Mouse (Mus musculus) frontal cortex, postnatal 36 days (tissue): ENCODE measurements around the gene Dbn1.
A peak's percentile ranks its signal among the peaks of the same experiment; 100 is the strongest.

Experiments used
- DNase-seq, 2 experiments: peaks; one replicate each; pipeline ENCODE4 v3.0.0; 2022; ENCODE audit warnings: low spot score in 2 of 2

Gene Dbn1

GRCm38 (mm10) chr13:55510668-55511491 is 23.0 kb upstream of the Dbn1 start:
- DNase-seq = no peak

GRCm38 (mm10) chr13:55510332-55510667 is 22.4 kb upstream of the Dbn1 start:
- DNase-seq = no peak

GRCm38 (mm10) chr13:55508531-55508930 is 20.6 kb upstream of the Dbn1 start:
- no peak for DNase-seq

GRCm38 (mm10) chr13:55507877-55508276 is 20.0 kb upstream of the Dbn1 start:
- no peak for DNase-seq

- no peak for DNase-seq
Measured at GRCm38 (mm10) chr13:55506697-55507096, 18.8 kb upstream of the Dbn1 start.

GRCm38 (mm10) chr13:55505810-55506209 is 17.9 kb upstream of the Dbn1 start:
- no peak for DNase-seq

GRCm38 (mm10) chr13:55504390-55504789 is 16.5 kb upstream of the Dbn1 start:
- no peak for DNase-seq

GRCm38 (mm10) chr13:55502405-55502804 is 14.5 kb upstream of the Dbn1 start:
- peak in 1 of 2 experiments; percentile 16 for DNase-seq

GRCm38 (mm10) chr13:55500575-55500974 is 12.7 kb upstream of the Dbn1 start:
- DNase-seq = no peak

GRCm38 (mm10) chr13:55498906-55499305 is 11.0 kb upstream of the Dbn1 start:
- no peak for DNase-seq

- no peak for DNase-seq
Measured at GRCm38 (mm10) chr13:55496661-55497060, 8.8 kb upstream of the Dbn1 start.

- DNase-seq = no peak
Measured at GRCm38 (mm10) chr13:55495702-55496101, 7.8 kb upstream of the Dbn1 start.

GRCm38 (mm10) chr13:55494883-55495621 is 7.1 kb upstream of the Dbn1 start:
- peak in 1 of 2 experiments; percentile 36 for DNase-seq

- DNase-seq = no peak
Measured at GRCm38 (mm10) chr13:55494257-55494656, 6.3 kb upstream of the Dbn1 start.

GRCm38 (mm10) chr13:55486916-55487577 is 864 bp downstream of the Dbn1 start:
- DNase-seq = peak in 1 of 2 experiments; percentile 45

GRCm38 (mm10) chr13:55486029-55486794 is 1.7 kb downstream of the Dbn1 start:
- peak in 1 of 2 experiments; percentile 36 for DNase-seq

GRCm38 (mm10) chr13:55484520-55485088 is 3.3 kb downstream of the Dbn1 start:
- peak in 1 of 2 experiments; percentile 12 for DNase-seq

GRCm38 (mm10) chr13:55483593-55483992 is 4.3 kb downstream of the Dbn1 start:
- DNase-seq = peak; percentile 89 to 96

- no peak for DNase-seq
Measured at GRCm38 (mm10) chr13:55483071-55483470, 4.8 kb downstream of the Dbn1 start.

GRCm38 (mm10) chr13:55482542-55482941 is 5.4 kb downstream of the Dbn1 start:
- peak in 1 of 2 experiments; percentile 16 for DNase-seq

GRCm38 (mm10) chr13:55479929-55480328 is 8.0 kb downstream of the Dbn1 start:
- no peak for DNase-seq
